In the genomic region with DNA sequence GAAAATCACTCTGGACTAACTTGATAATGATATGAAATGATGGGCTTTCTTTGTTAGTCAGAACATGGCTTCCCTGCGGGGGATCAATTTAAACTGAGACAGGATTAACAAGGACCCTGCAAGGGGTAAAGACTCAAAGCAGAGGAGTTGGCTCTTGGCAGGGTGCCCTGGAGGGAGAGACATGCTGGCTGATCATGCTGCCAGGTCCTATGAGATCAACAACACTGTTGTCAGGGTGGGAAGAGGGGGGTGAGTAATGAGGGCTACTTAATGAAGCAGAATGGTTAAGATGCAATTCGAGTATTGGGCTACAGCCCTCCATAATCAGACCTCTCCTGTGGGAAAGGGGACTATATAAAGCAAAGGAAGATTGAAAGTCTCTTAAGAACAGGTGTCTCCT, we compare ENCODE assay signal across 20 mouse cellular contexts. TPM values are rescaled to one million over a fixed set of nuclear protein-coding genes. Genes with fewer than 3 reads are reported as not detected.
DNase-seq lines count a peak whose midpoint lies in the region; ATAC-seq and TF ChIP-seq lines count a peak whose summit lies in the region.
"Had no signal": no experiment of that assay in that cellular context is flagged by ENCODE, and none has a peak within 500 bp of the region (broad histone marks: within the 10 kb centered on the region; RNA-seq: fewer than 3 reads in every experiment).

No protein-coding gene starts in this region.

- TF ChIP-seq CTCF in midbrain, postnatal 0 days (IDR thresholded peaks at IDR 0.05), result no peak
- TF ChIP-seq CTCF in layer of hippocampus, adult 2 months (conservative IDR thresholded peaks at IDR 0.05), result no peak

- ATAC-seq in forebrain, embryonic 14.5 days, result peak; percentile 87
- ATAC-seq in midbrain, postnatal 0 days (ENCODE audit: low FRiP score), result no peak
- no peak for ATAC-seq in CD4-positive, CD25-positive, alpha-beta regulatory T cell, adult 4 months

- H3K9ac ChIP-seq in forebrain, embryonic 14.5 days (ENCODE audit: low read length), result no peak overlapping the region
- no peak overlapping the region for H3K9ac ChIP-seq in midbrain, postnatal 0 days (replicated peaks; ENCODE audit: low read length, poor library complexity, severe bottlenecking)
- H3K9ac ChIP-seq: heart, embryonic 12.5 days; neural tube, embryonic 13.5 days had no signal

- no peaks in the 10 kb centered on the region for H3K9me3 ChIP-seq in forebrain, embryonic 14.5 days (replicated peaks; ENCODE audit: control insufficient read depth, low read length)
- no peaks in the 10 kb centered on the region for H3K9me3 ChIP-seq in midbrain, postnatal 0 days (ENCODE audit: low read length)
- H3K9me3 ChIP-seq: heart, embryonic 12.5 days; neural tube, embryonic 13.5 days had no signal

- WGBS in forebrain, embryonic 14.5 days, result 48% methylated on average over 2 of the region's 2 CpGs
- 27% methylated on average over 2 of the region's 2 CpGs for WGBS in midbrain, postnatal 0 days

- no peak overlapping the region for H3K27ac ChIP-seq in forebrain, embryonic 14.5 days (ENCODE audit: low read depth, low read length)
- no peak overlapping the region for H3K27ac ChIP-seq in midbrain, postnatal 0 days (ENCODE audit: low read depth, low read length)
- no peak overlapping the region for H3K27ac ChIP-seq in layer of hippocampus, adult 2 months
- H3K27ac ChIP-seq: neural tube, embryonic 13.5 days had no signal

- no peaks in the 10 kb centered on the region for H3K4me1 ChIP-seq in forebrain, embryonic 14.5 days (ENCODE audit: control insufficient read depth, insufficient read depth, low read length)
- H3K4me1 ChIP-seq in midbrain, postnatal 0 days (ENCODE audit: insufficient read depth, low read length), result no peaks in the 10 kb centered on the region
- H3K4me1 ChIP-seq: heart, embryonic 12.5 days; neural tube, embryonic 13.5 days had no signal

- DNase-seq in cerebellum, postnatal 10 days, result peak; percentile 43 to 60
- DNase-seq in cerebellum, adult 18-20 months, result no peak
- peak; percentile 13 for DNase-seq in kidney, postnatal 14 days
- DNase-seq in kidney, postnatal 36 days, result no peak
- DNase-seq in forebrain, embryonic 14.5 days (ENCODE audit: low spot score), result peak; percentile 71
- DNase-seq in midbrain, postnatal 0 days (ENCODE audit: low spot score), result peak; percentile 48
- DNase-seq in layer of hippocampus, adult 2 months (ENCODE audit: low spot score in 2 of 2), result no peak
- DNase-seq: gastrocnemius, postnatal 25 days; heart, postnatal 4 days; kidney, adult 2 months; liver; lung, adult 18-20 months; lung, postnatal 4 days; thymus, postnatal 25 days had no signal

- no peaks in the 10 kb centered on the region for H3K27me3 ChIP-seq in forebrain, embryonic 14.5 days (replicated peaks; ENCODE audit: control insufficient read depth, insufficient read depth, low read length)
- H3K27me3 ChIP-seq in midbrain, postnatal 0 days (ENCODE audit: insufficient read depth, low read length), result peaks cover 8% of the 10 kb centered on the region; the same call in 1 of the 2 replicates
- H3K27me3 ChIP-seq: CH12.LX; heart, embryonic 12.5 days had no signal

- H3K4me3 ChIP-seq in forebrain, embryonic 14.5 days (ENCODE audit: low read depth, low read length), result no peak overlapping the region
- H3K4me3 ChIP-seq in midbrain, postnatal 0 days (ENCODE audit: low read depth, low read length), result no peak overlapping the region
- no peak overlapping the region for H3K4me3 ChIP-seq in layer of hippocampus, adult 2 months
- H3K4me3 ChIP-seq: heart, embryonic 12.5 days; neural tube, embryonic 13.5 days had no signal

- no peaks in the 10 kb centered on the region for H3K36me3 ChIP-seq in forebrain, embryonic 14.5 days (ENCODE audit: control insufficient read depth, insufficient read depth, low read length)
- no peaks in the 10 kb centered on the region for H3K36me3 ChIP-seq in midbrain, postnatal 0 days (ENCODE audit: insufficient read depth, low read length)
- H3K36me3 ChIP-seq: heart, embryonic 12.5 days; neural tube, embryonic 13.5 days had no signal

- H3K4me2 ChIP-seq in forebrain, embryonic 14.5 days (ENCODE audit: low read length), result no peak overlapping the region
- no peak overlapping the region for H3K4me2 ChIP-seq in midbrain, postnatal 0 days (ENCODE audit: low read depth, low read length, poor library complexity, severe bottlenecking)
- H3K4me2 ChIP-seq: heart, embryonic 12.5 days; neural tube, embryonic 13.5 days had no signal

RNA-seq across cellular contexts. Expression of gene Car5b, which starts 11.1 kb away (rescaled TPM):
- polyA plus RNA-seq in forebrain, embryonic 14.5 days (2014; fragmentation: Nextera tagmentation; extraction: Ambion mirVana), result 0.22 and 0.34 TPM in 2 replicates
- 1.5 and 1.7 TPM in 2 replicates for total RNA-seq in midbrain, postnatal 0 days (2014; rRNA removed)
- 0.76 and 0.85 TPM in 2 replicates for polyA plus RNA-seq in midbrain, postnatal 0 days (2015; fragmentation: Nextera tagmentation; extraction: Ambion mirVana)
- 1 to 10 TPM; 2.5 to 3.1 TPM for total RNA-seq in layer of hippocampus, adult 2 months (2021)
- 1 to 10 TPM; 2.5 to 2.9 TPM for polyA plus RNA-seq in CD4-positive, CD25-positive, alpha-beta regulatory T cell, adult 4 months (2017; shearing (Covaris generic))

RNA-seq across cellular contexts. Expression of gene Siah1b, which starts 37.4 kb away (rescaled TPM):
- 25.4 and 27.7 TPM in 2 replicates for polyA plus RNA-seq in forebrain, embryonic 14.5 days (2014; fragmentation: Nextera tagmentation; extraction: Ambion mirVana)
- total RNA-seq in midbrain, postnatal 0 days (2014; rRNA removed), result 8.2 and 19.9 TPM in 2 replicates
- 13.6 and 16.7 TPM in 2 replicates for polyA plus RNA-seq in midbrain, postnatal 0 days (2015; fragmentation: Nextera tagmentation; extraction: Ambion mirVana)
- 10 to 100 TPM in 1 of 2 experiments, 1 to 10 TPM in 1; 9.9 to 10.3 TPM for total RNA-seq in layer of hippocampus, adult 2 months (2021)
- polyA plus RNA-seq in CD4-positive, CD25-positive, alpha-beta regulatory T cell, adult 4 months (2017; shearing (Covaris generic)), result 1 to 10 TPM; 1.4 to 2.1 TPM

RNA-seq across cellular contexts. Expression of gene Cltrn, which starts 49.7 kb away (rescaled TPM):
- 0.14 and 0.28 TPM in 2 replicates for polyA plus RNA-seq in forebrain, embryonic 14.5 days (2014; fragmentation: Nextera tagmentation; extraction: Ambion mirVana)
- total RNA-seq in midbrain, postnatal 0 days (2014; rRNA removed), result not detected in 2 replicates
- polyA plus RNA-seq in midbrain, postnatal 0 days (2015; fragmentation: Nextera tagmentation; extraction: Ambion mirVana), result 0.12 TPM in 1 of 2 replicates, not detected in the other
- total RNA-seq in layer of hippocampus, adult 2 months (2021), result not detected
- polyA plus RNA-seq in CD4-positive, CD25-positive, alpha-beta regulatory T cell, adult 4 months (2017; shearing (Covaris generic)), result not detected
- total RNA-seq: CH12.LX; common myeloid progenitor, adult 5-6 weeks; gastrocnemius, postnatal 25 days; heart, postnatal 4 days; monocyte, adult 5-6 weeks had no signal
- polyA plus RNA-seq: heart, embryonic 12.5 days; neural tube, embryonic 13.5 days had no signal

Comparison
In these comparisons a context has a peak if more than half of its experiments do, and no peak if none do; other contexts are left out.
1. DNase-seq: peak in cerebellum, postnatal 10 days (2 of 2), kidney, postnatal 14 days (single experiment), forebrain, embryonic 14.5 days (single experiment) and midbrain, postnatal 0 days (single experiment); none in cerebellum, adult 18-20 months (0 of 2), kidney, postnatal 36 days (0 of 2) and layer of hippocampus, adult 2 months (0 of 2).